Mouse (Mus musculus) intestine, embryonic 16.5 days (tissue): ENCODE results near the gene Sel1l3. TPM values are rescaled to one million over a fixed set of nuclear protein-coding genes. Genes with fewer than 3 reads are reported as not detected.

ENCODE experiments used
- ATAC-seq: fragments of 200-750 bp; cut with Nextera tagmentation; 2 replicates; pipeline ENCODE4 v1.8.0; 2017; ENCODE audit warnings: moderate TSS enrichment, moderate library complexity
- H3K27ac ChIP-seq: fragments of 300-500 bp; sonication (generic); 2 replicates; pipeline ENCODE4 v1.5.1; 2014; ENCODE audit warnings: mild to moderate bottlenecking, low read length
- H3K27me3 ChIP-seq: fragments of 300-500 bp; sonication (generic); replicated peaks from 2 replicates; pipeline ENCODE4 v1.6.1; 2014; ENCODE audit warnings: low read length, control low read depth, mixed read lengths; ENCODE audit not compliant: control insufficient read depth, insufficient read depth
- H3K36me3 ChIP-seq: fragments of 300-500 bp; sonication (generic); 2 replicates; pipeline ENCODE4 v1.6.1; 2014; ENCODE audit warnings: low read length, control low read depth; ENCODE audit not compliant: control insufficient read depth, insufficient read depth
- H3K4me1 ChIP-seq: fragments of 300-500 bp; sonication (generic); 2 replicates; pipeline ENCODE4 v1.6.1; 2014; ENCODE audit warnings: low read length, control low read depth, mixed read lengths; ENCODE audit not compliant: control insufficient read depth, insufficient read depth
- H3K4me2 ChIP-seq: fragments of 300-500 bp; sonication (generic); 2 replicates; pipeline ENCODE4 v1.6.1; 2014; ENCODE audit warnings: low read depth, low read length, control low read depth
- H3K4me3 ChIP-seq: fragments of 300-500 bp; sonication (generic); 2 replicates; pipeline ENCODE4 v1.5.1; 2014; ENCODE audit warnings: mild to moderate bottlenecking, low read length
- H3K9ac ChIP-seq: fragments of 300-500 bp; sonication (generic); 2 replicates; pipeline ENCODE4 v1.6.1; 2014; ENCODE audit warnings: low read depth, low read length
- H3K9me3 ChIP-seq: fragments of 300-500 bp; sonication (generic); 2 replicates; pipeline ENCODE4 v1.6.1; 2016; ENCODE audit warnings: low read length, control low read depth; ENCODE audit not compliant: control insufficient read depth
- WGBS: fragments of 180-500 bp; shearing (Covaris S2); extraction: QIAGEN DNeasy Blood & Tissue Kit; methylation state at CpG from one replicate; pipeline ENCODE4 v1.1.7; 2014; 5-methylcytosine and 5-hydroxymethylcytosine counted together
- polyA plus RNA-seq: library from polyadenylated mRNA; unstranded; fragments of >200 nt; fragmentation: Nextera tagmentation; extraction: Ambion mirVana; gene quantifications from 2 replicates; pipeline ENCODE4 v1.2.1, GENCODE M21; 2015

Sel1l3 gene
- polyA plus RNA-seq, 1 experiment from 2014 or later, result 12.9 TPM

GRCm38 (mm10) chr5:53154501-53154900, 59.2 kb downstream of the Sel1l3 start:
- H3K36me3 ChIP-seq, result no peaks in the 10 kb centered on the region
- no peak overlapping the region for H3K27ac ChIP-seq
- no peak for ATAC-seq
- no peaks in the 10 kb centered on the region for H3K9me3 ChIP-seq
- H3K9ac ChIP-seq, result no peak overlapping the region
- no peaks in the 10 kb centered on the region for H3K4me1 ChIP-seq
- 78% methylated on average over 2 of the region's 2 CpGs for WGBS
- H3K4me2 ChIP-seq, result no peak overlapping the region
- no peaks in the 10 kb centered on the region for H3K27me3 ChIP-seq
- H3K4me3 ChIP-seq, result no peak overlapping the region

GRCm38 (mm10) chr5:53154078-53154477, 59.6 kb downstream of the Sel1l3 start:
- 74% methylated on average over 2 of the region's 2 CpGs for WGBS
- H3K9ac ChIP-seq, result no peak overlapping the region
- no peaks in the 10 kb centered on the region for H3K27me3 ChIP-seq
- no peaks in the 10 kb centered on the region for H3K4me1 ChIP-seq
- H3K27ac ChIP-seq, result no peak overlapping the region
- no peak overlapping the region for H3K4me3 ChIP-seq
- H3K9me3 ChIP-seq, result no peaks in the 10 kb centered on the region
- H3K4me2 ChIP-seq, result no peak overlapping the region
- H3K36me3 ChIP-seq, result no peaks in the 10 kb centered on the region
- no peak for ATAC-seq

- 79% methylated on average over 5 of the region's 5 CpGs for WGBS
- Histone ChIP-seq H3K9ac (no peak overlapping the region), H3K36me3 (no peaks in the 10 kb centered on the region), H3K27me3 (no peaks in the 10 kb centered on the region), H3K4me3 (no peak overlapping the region), H3K4me2 (no peak overlapping the region), H3K9me3 (no peaks in the 10 kb centered on the region), H3K27ac (no peak overlapping the region), H3K4me1 (no peaks in the 10 kb centered on the region)
- no peak for ATAC-seq
Measured at GRCm38 (mm10) chr5:53153144-53153543, 60.6 kb downstream of the Sel1l3 start.

- Histone ChIP-seq H3K27me3 (no peaks in the 10 kb centered on the region), H3K9ac (no peak overlapping the region), H3K27ac (no peak overlapping the region), H3K4me3 (no peak overlapping the region), H3K4me1 (0 out of 2 replicates have a peak, but pooled peaks cover 2% of the 10 kb centered on the region), H3K9me3 (no peaks in the 10 kb centered on the region), H3K36me3 (no peaks in the 10 kb centered on the region), H3K4me2 (no peak overlapping the region)
- WGBS, result 76% methylated on average over 18 of the region's 18 CpGs
- ATAC-seq, result no peak
Measured at GRCm38 (mm10) chr5:53151379-53151960, 62.3 kb downstream of the Sel1l3 start.

GRCm38 (mm10) chr5:53148960-53149685, 64.6 kb downstream of the Sel1l3 start:
- Histone ChIP-seq H3K27me3 (no peaks in the 10 kb centered on the region), H3K4me1 (0 out of 2 replicates have a peak, but pooled peaks cover 8% of the 10 kb centered on the region), H3K27ac (no peak overlapping the region), H3K9me3 (no peaks in the 10 kb centered on the region), H3K9ac (no peak overlapping the region), H3K36me3 (no peaks in the 10 kb centered on the region), H3K4me3 (no peak overlapping the region), H3K4me2 (no peak overlapping the region)
- ATAC-seq, result no peak
- WGBS, result 86% methylated on average over 7 of the region's 7 CpGs

- Histone ChIP-seq H3K27ac (no peak overlapping the region), H3K9ac (no peak overlapping the region), H3K27me3 (no peaks in the 10 kb centered on the region), H3K4me1 (0 out of 2 replicates have a peak, but pooled peaks cover 8% of the 10 kb centered on the region), H3K36me3 (no peaks in the 10 kb centered on the region), H3K4me2 (no peak overlapping the region), H3K4me3 (no peak overlapping the region), H3K9me3 (no peaks in the 10 kb centered on the region)
- 46% methylated on average over 8 of the region's 8 CpGs for WGBS
- ATAC-seq, result no peak
Measured at GRCm38 (mm10) chr5:53148160-53148923, 65.4 kb downstream of the Sel1l3 start.

- Histone ChIP-seq H3K27ac (no peak overlapping the region), H3K27me3 (no peaks in the 10 kb centered on the region), H3K9ac (no peak overlapping the region), H3K36me3 (no peaks in the 10 kb centered on the region), H3K4me1 (0 out of 2 replicates have a peak, but pooled peaks cover 8% of the 10 kb centered on the region), H3K9me3 (no peaks in the 10 kb centered on the region), H3K4me3 (no peak overlapping the region), H3K4me2 (no peak overlapping the region)
- 87% methylated on average over 4 of the region's 4 CpGs for WGBS
- ATAC-seq, result no peak
Measured at GRCm38 (mm10) chr5:53147418-53147817, 66.3 kb downstream of the Sel1l3 start.

GRCm38 (mm10) chr5:53146684-53147061, 67.1 kb downstream of the Sel1l3 start:
- H3K4me3 ChIP-seq, result no peak overlapping the region
- H3K27ac ChIP-seq, result no peak overlapping the region
- WGBS, result 60% methylated on average over 4 of the region's 4 CpGs
- H3K4me1 ChIP-seq, result 0 out of 2 replicates have a peak, but pooled peaks cover 8% of the 10 kb centered on the region
- H3K36me3 ChIP-seq, result 0 out of 2 replicates have a peak, but pooled peaks cover 4% of the 10 kb centered on the region
- no peaks in the 10 kb centered on the region for H3K27me3 ChIP-seq
- no peak overlapping the region for H3K9ac ChIP-seq
- no peak overlapping the region for H3K4me2 ChIP-seq
- ATAC-seq, result no peak
- H3K9me3 ChIP-seq, result no peaks in the 10 kb centered on the region

GRCm38 (mm10) chr5:53146049-53146683, 67.6 kb downstream of the Sel1l3 start:
- H3K27ac ChIP-seq, result no peak overlapping the region
- no peaks in the 10 kb centered on the region for H3K9me3 ChIP-seq
- no peak for ATAC-seq
- H3K4me2 ChIP-seq, result no peak overlapping the region
- 0 out of 2 replicates have a peak, but pooled peaks cover 4% of the 10 kb centered on the region for H3K36me3 ChIP-seq
- no peak overlapping the region for H3K4me3 ChIP-seq
- H3K27me3 ChIP-seq, result no peaks in the 10 kb centered on the region
- no peak overlapping the region for H3K9ac ChIP-seq
- 47% methylated on average over 10 of the region's 10 CpGs for WGBS
- 0 out of 2 replicates have a peak, but pooled peaks cover 8% of the 10 kb centered on the region for H3K4me1 ChIP-seq
